Mouse (Mus musculus) megakaryocyte, embryonic 14.5 days (primary cell): Measurements from ENCODE around the gene Ntm. TPM values are rescaled to one million over a fixed set of nuclear protein-coding genes. Genes with fewer than 3 reads are reported as not detected.
A peak's percentile ranks its signal among the peaks of the same experiment; 100 is the strongest.

Experiments used
- H3K27me3 ChIP-seq: replicated peaks from 2 replicates; pipeline ENCODE3; 2012; ENCODE audit warnings: inconsistent platforms
- H3K36me3 ChIP-seq: replicated peaks from 2 replicates; pipeline ENCODE3; 2012; ENCODE audit warnings: low read length, inconsistent platforms, mixed read lengths
- H3K4me1 ChIP-seq: 2 replicates; pipeline ENCODE4 v1.6.1; 2012; ENCODE audit warnings: inconsistent platforms
- H3K4me3 ChIP-seq: replicated peaks from 2 replicates; pipeline ENCODE3; 2012; ENCODE audit warnings: moderate library complexity, mild to moderate bottlenecking, inconsistent platforms
- H3K9me3 ChIP-seq: 2 replicates; pipeline ENCODE4 v1.6.1; 2012; ENCODE audit warnings: inconsistent platforms
- FLI1 ChIP-seq: IDR thresholded peaks from 2 replicates; pipeline ENCODE4 v1.6.1; 2012; ENCODE audit warnings: low read length, inconsistent platforms, mixed read lengths
- GATA1 ChIP-seq: IDR thresholded peaks from 3 replicates; pipeline ENCODE4 v1.6.1; 2012; ENCODE audit warnings: mixed read lengths, low read length, inconsistent platforms, borderline replicate concordance
- polyA plus RNA-seq: library from polyadenylated mRNA; stranded (reverse); fragments of >175 nt; gene quantifications from 2 replicates; pipeline ENCODE4 v1.2.3, GENCODE M21; 2012; ENCODE audit warnings: low replicate concordance; ENCODE audit not compliant: insufficient read depth

Ntm gene
- polyA plus RNA-seq = not detected in 2 replicates

DNA sequence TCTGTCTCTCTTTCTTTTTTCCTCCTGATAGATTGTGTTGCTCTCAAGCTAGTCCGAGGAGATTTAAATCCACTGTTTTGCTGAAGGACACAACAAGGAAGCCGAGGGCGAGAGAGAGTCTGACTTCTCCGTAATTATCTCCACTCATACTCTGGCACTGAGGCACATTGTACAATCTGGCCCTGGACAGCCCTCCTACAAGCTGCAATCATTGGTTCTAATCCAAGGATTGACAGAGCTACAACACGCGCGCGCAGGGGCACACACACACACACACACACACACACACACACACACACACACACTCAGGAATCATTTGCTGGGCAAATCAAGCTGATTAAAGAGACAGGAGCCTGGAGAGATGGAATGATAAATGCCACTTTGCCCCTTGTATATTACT is at the start of gene Ntm:
Gene Ntm (minus strand): TSS at position 164 of the 400 bp plus-strand sequence.
- Histone ChIP-seq H3K4me1 (no peaks in the 10 kb centered on the region), H3K9me3 (peaks cover 12% of the 10 kb centered on the region; the same call in 1 of the 2 replicates), H3K27me3 (peaks cover 19% of the 10 kb centered on the region), H3K36me3 (no peaks in the 10 kb centered on the region), H3K4me3 (peak within 1 kb of the TSS; percentile 42)
- TF ChIP-seq GATA1 (no peak), FLI1 (no peak)

DNA sequence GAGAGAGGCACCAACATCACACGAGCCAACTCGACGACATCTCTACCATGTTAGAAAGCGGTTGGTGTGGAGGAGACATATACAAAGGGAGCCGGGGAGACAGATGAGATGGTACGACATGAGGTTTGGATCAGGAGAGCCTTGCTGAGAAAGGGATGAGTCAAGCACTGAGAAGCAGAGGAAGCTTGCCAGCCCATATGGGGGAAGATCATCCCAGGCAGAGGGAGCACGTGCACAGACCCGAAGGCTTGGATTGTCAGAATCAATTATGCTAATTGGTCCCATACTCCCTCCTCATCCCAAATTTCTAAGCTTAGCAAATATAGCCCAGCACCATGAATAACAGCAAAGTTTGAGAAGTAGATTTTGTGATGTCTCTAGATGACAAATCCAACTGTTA is 42.8 kb upstream of the Ntm start:
- H3K36me3 ChIP-seq = no peaks in the 10 kb centered on the region
- H3K9me3 ChIP-seq = peaks cover 16% of the 10 kb centered on the region
- TF ChIP-seq GATA1 = no peak
- TF ChIP-seq FLI1 = no peak
- H3K4me3 ChIP-seq = no peak overlapping the region
- H3K4me1 ChIP-seq = no peaks in the 10 kb centered on the region
- H3K27me3 ChIP-seq = no peaks in the 10 kb centered on the region

DNA sequence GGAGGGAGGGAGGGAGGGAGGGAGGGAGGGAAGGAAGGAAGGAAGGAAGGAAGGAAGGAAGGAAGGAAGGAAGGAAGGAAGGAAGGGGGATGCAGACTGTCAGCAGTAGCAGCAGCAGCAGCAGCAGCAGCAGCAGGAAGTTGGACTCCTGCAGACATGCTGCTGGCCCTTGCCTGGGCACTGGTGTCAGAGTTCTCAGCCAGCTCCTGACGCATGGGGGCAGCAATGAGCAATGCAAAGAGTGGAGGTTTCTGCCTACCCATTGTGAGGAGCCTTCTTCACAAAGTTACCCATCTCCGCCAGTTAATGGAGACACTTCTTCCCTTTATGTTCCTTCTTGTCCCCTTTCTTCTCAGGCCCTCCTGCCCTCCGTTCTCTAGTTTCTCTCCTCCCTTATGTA is 40.7 kb upstream of the Ntm start:
- TF ChIP-seq GATA1 = no peak
- no peak for TF ChIP-seq FLI1
- Histone ChIP-seq H3K9me3 (peaks cover 16% of the 10 kb centered on the region), H3K4me3 (no peak overlapping the region), H3K27me3 (no peaks in the 10 kb centered on the region), H3K4me1 (no peaks in the 10 kb centered on the region), H3K36me3 (no peaks in the 10 kb centered on the region)

DNA sequence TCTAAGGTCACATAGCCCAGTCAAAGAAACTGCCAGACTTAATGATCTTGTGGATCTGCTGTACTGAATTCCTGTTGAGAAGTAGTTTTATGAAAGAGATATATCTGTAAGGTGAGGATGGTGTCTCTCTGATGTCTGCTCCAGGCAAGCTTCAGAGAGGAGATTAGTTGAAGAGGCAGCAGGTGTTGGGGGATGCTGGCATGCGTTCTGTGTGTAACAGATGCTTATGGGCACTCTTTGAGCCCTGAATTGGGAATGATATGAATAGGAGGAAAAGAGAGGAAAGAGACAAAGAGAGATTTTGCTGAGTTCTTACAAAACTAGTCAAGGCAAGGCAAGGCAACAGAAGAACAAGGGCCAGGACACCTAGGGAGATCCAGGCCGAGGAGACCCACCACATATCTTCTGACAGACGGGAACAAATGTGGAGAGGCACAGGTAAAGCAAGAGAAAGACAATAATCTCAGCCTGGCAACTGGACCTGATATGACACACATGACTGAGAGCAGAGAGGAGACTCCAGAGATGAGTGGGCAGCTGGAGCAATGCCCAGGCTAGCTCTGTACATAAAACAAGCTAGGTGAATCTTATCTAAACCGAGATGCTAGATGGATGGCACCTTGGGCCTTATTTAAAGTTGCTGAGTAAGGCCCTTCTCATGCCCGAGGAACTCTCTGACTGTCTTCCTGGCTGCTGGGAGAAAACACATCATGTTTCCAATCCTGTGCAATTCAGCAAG is 18.4 kb upstream of the Ntm start:
- Histone ChIP-seq H3K4me3 (no peak overlapping the region), H3K9me3 (no peaks in the 10 kb centered on the region)

DNA sequence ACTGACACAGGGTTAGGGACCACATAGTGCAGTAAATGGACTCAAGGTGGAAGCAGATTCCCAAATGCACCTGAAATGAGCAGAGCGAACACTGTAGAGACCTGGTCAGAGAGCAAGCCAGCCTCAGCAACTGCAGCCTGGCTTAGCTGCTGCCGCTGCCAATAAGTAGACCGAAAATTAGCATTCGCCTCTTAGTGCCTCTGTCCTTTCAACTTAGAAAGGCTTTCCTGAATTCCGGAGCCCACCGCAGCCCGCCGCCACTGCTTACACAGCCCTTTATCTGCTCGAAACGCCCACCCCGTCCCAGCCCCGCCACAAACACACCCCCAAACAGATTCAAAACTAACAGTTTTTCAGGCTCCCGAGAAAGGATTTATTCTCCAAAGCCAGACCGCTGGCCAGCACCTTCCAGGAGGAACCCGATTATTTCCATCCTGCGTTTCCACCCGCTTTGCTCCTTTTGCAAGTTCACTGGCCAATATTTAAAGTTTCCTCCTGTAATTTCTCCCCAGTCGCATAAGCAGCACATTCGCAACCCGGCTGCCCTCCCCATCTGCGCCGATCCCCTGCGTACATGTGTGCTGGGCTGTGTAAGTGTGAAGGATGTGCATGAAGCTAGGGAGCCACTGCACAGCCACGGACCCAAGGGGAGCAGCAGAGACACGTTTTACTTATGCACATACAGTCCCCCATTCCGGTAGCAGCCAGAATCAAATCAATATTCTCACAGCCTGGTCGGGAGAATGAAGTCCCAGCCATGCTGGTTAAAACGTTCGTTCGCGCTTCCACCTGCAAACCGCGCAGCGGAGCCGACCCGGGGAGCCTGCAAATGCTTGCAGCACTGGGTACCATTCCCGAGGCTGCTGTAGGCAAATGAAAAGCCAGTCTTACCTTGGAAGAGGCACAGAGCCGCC is 730 bp downstream of the Ntm start:
- H3K4me3 ChIP-seq = peak overlapping the region; percentile 42
- H3K27me3 ChIP-seq = peaks cover 19% of the 10 kb centered on the region
- no peaks in the 10 kb centered on the region for H3K36me3 ChIP-seq
- H3K9me3 ChIP-seq = peaks cover 10% of the 10 kb centered on the region; the same call in 1 of the 2 replicates
- TF ChIP-seq GATA1 (no peak), FLI1 (no peak)
- no peaks in the 10 kb centered on the region for H3K4me1 ChIP-seq

More for the DNA sequence above, 18.4 kb upstream of the Ntm start:
- TF ChIP-seq FLI1 = no peak
- no peak for TF ChIP-seq GATA1
- no peaks in the 10 kb centered on the region for H3K27me3 ChIP-seq
- H3K4me1 ChIP-seq = no peaks in the 10 kb centered on the region
- no peaks in the 10 kb centered on the region for H3K36me3 ChIP-seq

DNA sequence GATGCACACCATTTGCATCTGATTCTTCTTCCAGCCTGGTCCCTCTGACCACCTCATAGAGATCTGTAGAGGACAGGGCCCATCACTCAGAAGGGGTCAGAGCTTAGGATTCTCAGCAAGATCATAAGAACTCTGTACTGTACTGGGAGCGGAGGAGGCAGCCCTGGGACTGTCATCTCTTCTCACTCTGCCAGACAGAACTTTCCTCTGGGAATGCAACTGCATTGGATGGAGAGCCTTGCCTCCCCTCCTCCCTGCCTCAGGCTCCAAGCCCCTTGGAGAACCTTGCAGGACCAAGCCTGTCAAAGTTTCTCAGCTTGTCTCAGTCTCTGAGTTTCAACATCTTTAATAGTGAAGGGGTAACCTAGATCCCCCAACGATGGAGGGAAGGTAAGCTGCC is 1.4 kb downstream of the Ntm start:
- Histone ChIP-seq H3K4me1 (no peaks in the 10 kb centered on the region), H3K36me3 (no peaks in the 10 kb centered on the region), H3K27me3 (peaks cover 19% of the 10 kb centered on the region), H3K9me3 (peaks cover 10% of the 10 kb centered on the region; the same call in 1 of the 2 replicates), H3K4me3 (no peak overlapping the region)
- TF ChIP-seq FLI1 (no peak), GATA1 (no peak)

DNA sequence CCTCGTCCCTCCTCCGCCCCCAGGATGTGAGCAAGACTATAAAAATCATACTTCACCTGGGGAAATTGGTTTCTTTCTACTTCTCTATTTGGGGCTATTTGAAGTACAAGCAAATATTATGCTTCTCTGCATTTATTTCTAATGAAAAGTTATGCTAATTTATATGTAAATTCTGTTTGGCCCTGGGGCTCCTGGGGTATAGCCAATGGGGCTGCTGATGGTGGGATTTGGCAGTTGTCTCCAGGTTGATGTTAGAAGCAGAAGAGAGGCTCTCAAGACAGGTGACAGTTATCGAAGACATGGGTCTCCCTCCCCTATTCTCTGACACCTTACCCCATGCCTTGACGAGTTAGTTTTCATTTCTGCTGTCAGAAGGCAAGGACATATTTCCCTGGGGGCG is 2.2 kb downstream of the Ntm start:
- TF ChIP-seq GATA1 = no peak
- TF ChIP-seq FLI1 = no peak
- H3K4me3 ChIP-seq = no peak overlapping the region
- no peaks in the 10 kb centered on the region for H3K36me3 ChIP-seq
- no peaks in the 10 kb centered on the region for H3K4me1 ChIP-seq
- H3K27me3 ChIP-seq = peaks cover 19% of the 10 kb centered on the region
- H3K9me3 ChIP-seq = peaks cover 10% of the 10 kb centered on the region; the same call in 1 of the 2 replicates

DNA sequence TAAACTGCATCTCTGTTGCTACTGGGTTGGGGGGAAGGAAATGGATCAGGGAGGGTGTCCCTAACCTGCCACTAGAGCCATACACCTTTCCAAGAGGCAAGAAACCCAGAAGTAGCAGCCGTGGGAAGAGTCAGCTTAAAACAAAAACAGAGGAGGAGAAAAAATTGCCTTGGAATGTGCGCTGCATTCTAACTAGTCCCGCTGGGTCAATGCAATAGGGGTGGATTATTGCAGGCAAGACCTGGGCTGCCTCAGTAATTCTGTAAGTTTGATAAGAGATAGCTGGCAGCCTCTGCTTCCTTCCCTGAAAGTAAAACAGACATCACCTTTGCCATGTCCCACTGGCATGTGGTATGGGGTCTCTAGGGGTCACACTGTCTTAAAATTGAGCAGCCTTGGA is 2.7 kb downstream of the Ntm start:
- Histone ChIP-seq H3K4me1 (no peaks in the 10 kb centered on the region), H3K27me3 (peaks cover 19% of the 10 kb centered on the region), H3K4me3 (no peak overlapping the region), H3K9me3 (peaks cover 10% of the 10 kb centered on the region; the same call in 1 of the 2 replicates), H3K36me3 (no peaks in the 10 kb centered on the region)
- TF ChIP-seq FLI1 (no peak), GATA1 (no peak)

DNA sequence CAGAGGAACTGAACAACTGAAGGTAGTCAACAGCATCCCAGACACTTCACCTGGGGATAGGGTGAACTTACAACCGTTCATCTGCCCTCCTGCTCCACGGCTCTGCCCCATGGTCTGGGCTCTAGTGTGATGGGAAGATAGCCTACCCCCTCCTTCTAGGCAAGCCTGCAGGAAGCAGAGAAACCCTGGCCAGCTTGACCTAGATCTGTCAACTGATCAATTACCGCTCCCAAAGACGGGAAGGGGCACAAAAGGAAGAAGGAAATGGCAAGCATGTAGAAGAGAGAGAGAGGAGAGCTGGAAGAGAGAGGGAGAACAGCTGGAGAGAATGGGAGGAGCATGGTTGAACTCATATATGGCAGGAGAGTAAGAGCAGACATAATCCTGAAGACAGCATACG is 6.0 kb downstream of the Ntm start:
- Histone ChIP-seq H3K4me3 (no peak overlapping the region), H3K27me3 (peaks cover 9% of the 10 kb centered on the region), H3K9me3 (peaks cover 7% of the 10 kb centered on the region; the same call in 1 of the 2 replicates), H3K4me1 (no peaks in the 10 kb centered on the region), H3K36me3 (no peaks in the 10 kb centered on the region)
- TF ChIP-seq GATA1 (no peak), FLI1 (no peak)

DNA sequence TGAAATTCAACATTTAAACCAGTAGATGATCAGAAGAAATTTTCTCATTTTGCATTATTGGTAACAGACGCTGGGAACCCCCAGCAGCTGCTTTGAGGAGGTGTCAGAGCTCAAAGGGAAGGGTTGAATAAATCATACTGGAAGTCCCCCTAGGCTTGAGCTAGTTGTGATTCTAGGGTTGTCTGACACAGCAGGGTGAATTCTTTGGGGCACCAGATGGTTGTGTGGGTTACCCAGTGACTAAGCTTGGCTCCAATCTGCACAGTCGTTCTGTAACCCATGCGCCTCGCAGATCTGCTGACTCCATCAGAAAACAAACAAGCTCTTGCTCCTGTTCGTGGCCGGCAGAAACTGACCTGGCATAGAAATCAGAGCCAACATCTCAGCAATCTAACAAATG is 8.9 kb downstream of the Ntm start:
- H3K36me3 ChIP-seq = no peaks in the 10 kb centered on the region
- no peaks in the 10 kb centered on the region for H3K4me1 ChIP-seq
- H3K4me3 ChIP-seq = no peak overlapping the region
- no peaks in the 10 kb centered on the region for H3K27me3 ChIP-seq
- no peaks in the 10 kb centered on the region for H3K9me3 ChIP-seq
- TF ChIP-seq GATA1 (no peak), FLI1 (no peak)
